Mouse (Mus musculus) leukemia stem cell, adult 10-12 weeks (primary cell): ENCODE data around the gene Cox17. TPM values are rescaled to one million over a fixed set of nuclear protein-coding genes. Genes with fewer than 3 reads are reported as not detected.

Experiments
- polyA plus RNA-seq: library from polyadenylated mRNA; stranded (reverse); fragments of >175 nt; gene quantifications from 2 replicates; pipeline ENCODE4 v1.2.3, GENCODE M21; 2012; ENCODE audit warnings: low replicate concordance

Cox17 gene
- polyA plus RNA-seq: 33.5 and 55.3 TPM in 2 replicates

DNA sequence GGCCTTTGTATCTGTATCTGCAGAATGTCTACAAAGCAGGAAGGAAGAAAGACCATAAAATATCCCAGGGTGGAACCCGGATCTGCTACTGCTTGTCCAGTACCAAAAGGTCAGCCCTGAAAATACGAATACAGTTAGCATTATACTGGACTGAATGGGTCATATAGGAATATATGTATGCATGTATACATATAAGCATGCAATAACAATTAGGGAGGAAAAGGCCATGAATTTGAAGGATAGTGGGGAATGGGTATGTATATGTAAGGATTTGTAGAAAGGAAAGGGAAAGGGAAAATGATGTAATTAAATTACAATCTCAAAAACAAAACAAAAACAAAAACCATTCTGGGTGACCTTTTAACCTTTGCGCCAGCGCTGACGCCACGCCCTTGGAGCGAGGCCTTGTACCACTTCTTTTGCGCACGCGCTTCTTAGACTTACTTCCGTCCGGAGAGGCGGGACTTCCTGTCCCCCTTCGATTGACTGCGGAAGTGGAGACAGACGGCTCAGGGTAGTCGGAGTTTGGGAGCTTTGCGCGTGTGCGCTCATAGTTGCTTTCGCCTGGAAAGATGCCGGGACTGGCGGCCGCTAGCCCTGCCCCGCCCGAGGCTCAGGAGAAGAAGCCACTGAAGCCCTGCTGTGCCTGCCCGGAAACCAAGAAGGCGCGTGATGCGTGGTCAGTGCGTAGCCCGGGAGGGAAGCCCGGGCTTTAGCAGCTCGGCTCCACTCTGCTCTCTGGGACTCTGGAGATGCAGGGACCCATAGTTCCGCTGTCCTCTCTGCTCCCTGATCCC lies at the start of gene Cox17, which contains the start of gene Gm21987:
Gene Cox17, plus strand, starts transcription at position 463 of the 797 bp plus-strand sequence.
Gene Gm21987, plus strand, starts transcription at position 512 of the 797 bp plus-strand sequence.

DNA sequence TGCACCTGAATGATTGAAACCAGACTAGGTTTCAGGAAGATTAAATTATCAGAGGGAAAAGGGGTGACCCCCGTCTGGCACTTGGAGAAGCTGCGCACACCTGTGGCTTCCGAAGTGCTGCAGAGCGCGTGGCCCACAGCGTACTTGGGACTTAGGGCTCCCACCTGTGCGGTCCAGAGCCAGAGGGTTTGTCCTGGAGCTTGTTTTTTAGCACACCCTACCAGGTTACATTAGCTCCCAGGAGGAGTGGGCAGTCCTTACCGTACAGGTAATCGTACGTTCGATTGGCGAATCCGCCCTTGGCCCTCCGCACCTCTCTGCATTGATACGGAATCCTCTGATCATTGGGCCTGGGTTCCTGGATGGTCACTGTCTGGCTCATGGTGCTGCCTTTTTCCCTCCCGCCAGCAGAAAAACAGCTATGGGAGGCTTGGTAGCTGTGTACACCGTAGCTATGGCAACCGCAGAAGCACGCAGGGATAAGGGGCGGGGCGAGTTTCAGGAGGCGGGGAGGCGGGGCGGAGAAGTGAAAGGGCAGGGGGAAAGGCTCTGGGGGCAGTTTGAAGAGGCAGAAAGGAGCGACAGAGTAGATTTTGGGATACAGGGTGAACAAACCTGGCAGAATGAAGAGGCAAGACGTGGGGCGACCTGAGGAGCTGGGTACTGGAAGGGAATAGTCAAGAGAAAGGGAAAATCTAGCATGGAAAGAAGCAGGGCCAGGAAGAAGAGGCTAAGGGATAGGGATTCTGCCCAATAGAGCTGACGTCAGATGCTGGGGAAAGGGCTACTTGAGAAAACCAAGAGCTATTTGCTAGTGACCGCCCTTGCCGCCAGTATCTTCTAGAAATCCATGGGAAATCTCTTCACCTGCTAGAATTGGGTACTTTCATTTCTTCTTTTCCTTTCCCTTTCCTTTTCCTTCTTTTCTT lies 5.1 kb upstream of the Cox17 start, which contains the start of gene Maats1:
Gene Maats1, minus strand, starts transcription at position 748 of the 929 bp plus-strand sequence.

GRCm38 (mm10) chr16:38361933-38362332 lies 15.1 kb downstream of the Cox17 start, which contains the start of gene Popdc2:
TSS of gene Popdc2 (plus strand) at chr16:38362209.

Other genes with a start within 250 kb of the Cox17 start
- not detected in 2 replicates for gene Nr1i2, start 52.2 kb upstream of the Cox17 start, polyA plus RNA-seq
- not detected in 2 replicates for gene Maats1, start 4.8 kb upstream of the Cox17 start, polyA plus RNA-seq
- gene Gm21987, start within 50 bp of the Cox17 start, polyA plus RNA-seq: 212 and 331 TPM in 2 replicates
- 7.4 and 13.4 TPM in 2 replicates for gene Popdc2, start 15.2 kb downstream of the Cox17 start, polyA plus RNA-seq
- 0.43 TPM in 1 of 2 replicates, not detected in the other for gene Pla1a, start 86.2 kb downstream of the Cox17 start, polyA plus RNA-seq
- gene Adprh, start 105.7 kb downstream of the Cox17 start, polyA plus RNA-seq: 144 and 228 TPM in 2 replicates
- gene Cd80, start 108.6 kb downstream of the Cox17 start, polyA plus RNA-seq: 0.23 and 0.67 TPM in 2 replicates
- 52.7 and 71.3 TPM in 2 replicates for gene Timmdc1, start 175.7 kb downstream of the Cox17 start, polyA plus RNA-seq
- gene Poglut1, start 203.3 kb downstream of the Cox17 start, polyA plus RNA-seq: 1.7 and 4.7 TPM in 2 replicates
- gene Tmem39a, start 211.7 kb downstream of the Cox17 start, polyA plus RNA-seq: 7.6 and 22.1 TPM in 2 replicates